Mouse (Mus musculus): ENCODE measurements around the gene Aaas. TPM values are rescaled to one million over a fixed set of nuclear protein-coding genes. Genes with fewer than 3 reads are reported as not detected.

Gene Aaas
- polyA plus RNA-seq, 1 experiment from 2014 or later: 37.4 TPM

- Histone ChIP-seq H3K9ac (peak overlapping the region; percentile 57), H3K4me2 (peak overlapping the region; percentile 98)
These were observed 26.0 kb upstream of the Aaas start for GRCm38 (mm10) chr15:102376453-102377162.

GRCm38 (mm10) chr15:102370727-102371126 lies 20.2 kb upstream of the Aaas start:
- Histone ChIP-seq H3K4me1 (peaks cover 15% of the 10 kb centered on the region), H3K27ac (no peak overlapping the region), H3K4me3 (no peak overlapping the region), H3K9me3 (no peaks in the 10 kb centered on the region), H3K9ac (no peak overlapping the region), H3K27me3 (replicated peaks) (peaks cover 24% of the 10 kb centered on the region; the same call in 1 of the 2 replicates), H3K4me2 (no peak overlapping the region), H3K36me3 (replicated peaks) (no peaks in the 10 kb centered on the region)
- WGBS: 19% methylated on average over 10 of the region's 10 CpGs
- ATAC-seq (replicated peaks): no peak

More at GRCm38 (mm10) chr15:102376453-102377162, 26.0 kb upstream of the Aaas start:
- Histone ChIP-seq H3K27ac (0 out of 2 replicates have a peak overlapping the region, but pooled peaks have one; percentile 52), H3K36me3 (replicated peaks) (no peaks in the 10 kb centered on the region), H3K27me3 (replicated peaks) (peaks cover 7% of the 10 kb centered on the region; the same call in 1 of the 2 replicates), H3K9me3 (no peaks in the 10 kb centered on the region), H3K4me3 (peak overlapping the region; percentile 58), H3K4me1 (peaks cover 16% of the 10 kb centered on the region)
- ATAC-seq (replicated peaks): peak; percentile 76
- WGBS: under 1% methylated on average over 34 of the region's 43 CpGs

GRCm38 (mm10) chr15:102369972-102370371 lies 19.4 kb upstream of the Aaas start:
- Histone ChIP-seq H3K27me3 (replicated peaks) (peaks cover 18% of the 10 kb centered on the region; the same call in 1 of the 2 replicates), H3K4me2 (no peak overlapping the region), H3K4me1 (peaks cover 15% of the 10 kb centered on the region), H3K4me3 (no peak overlapping the region), H3K36me3 (replicated peaks) (no peaks in the 10 kb centered on the region), H3K9me3 (no peaks in the 10 kb centered on the region), H3K27ac (no peak overlapping the region), H3K9ac (no peak overlapping the region)
- ATAC-seq (replicated peaks): no peak
- WGBS: 13% methylated on average over 13 of the region's 13 CpGs

GRCm38 (mm10) chr15:102366733-102367344 lies 16.3 kb upstream of the Aaas start, which contains the start of gene Sp7:
Sp7 (minus strand) TSS chr15:102367182.
- no peak within 1 kb of the TSS for H3K27ac ChIP-seq
- no peak for ATAC-seq (replicated peaks)
- 6% methylated on average over 15 of the region's 15 CpGs for WGBS

GRCm38 (mm10) chr15:102366238-102366637 lies 15.7 kb upstream of the Aaas start:
- WGBS: 5% methylated on average over 7 of the region's 7 CpGs
- Histone ChIP-seq H3K36me3 (replicated peaks) (no peaks in the 10 kb centered on the region), H3K27me3 (replicated peaks) (peaks cover 21% of the 10 kb centered on the region), H3K4me2 (peak overlapping the region; percentile 52), H3K9me3 (no peaks in the 10 kb centered on the region), H3K4me1 (peaks cover 15% of the 10 kb centered on the region), H3K27ac (no peak overlapping the region), H3K9ac (no peak overlapping the region), H3K4me3 (peak overlapping the region; percentile 27; the same call in 1 of the 2 replicates)
- no peak for ATAC-seq (replicated peaks)

More at GRCm38 (mm10) chr15:102366733-102367344, 16.3 kb upstream of the Aaas start, which contains the start of gene Sp7:
- Histone ChIP-seq H3K4me2 (peak within 1 kb of the TSS; percentile 52), H3K4me3 (peak within 1 kb of the TSS; percentile 27), H3K4me1 (peaks cover 15% of the 10 kb centered on the region), H3K36me3 (replicated peaks) (no peaks in the 10 kb centered on the region), H3K9ac (0 out of 2 replicates have a peak within 1 kb of the TSS, but pooled peaks have one; percentile 25), H3K27me3 (replicated peaks) (peaks cover 24% of the 10 kb centered on the region), H3K9me3 (no peaks in the 10 kb centered on the region)

- H3K4me1 ChIP-seq: peaks cover 11% of the 10 kb centered on the region
- H3K27ac ChIP-seq: no peak overlapping the region
- H3K4me2 ChIP-seq: no peak overlapping the region
- ATAC-seq (replicated peaks): no peak
- no peaks in the 10 kb centered on the region for H3K36me3 ChIP-seq (replicated peaks)
- WGBS: 98% methylated on average over 1 of the region's 1 CpGs
- no peaks in the 10 kb centered on the region for H3K9me3 ChIP-seq
- H3K27me3 ChIP-seq (replicated peaks): peaks cover 7% of the 10 kb centered on the region
- no peak overlapping the region for H3K9ac ChIP-seq
- no peak overlapping the region for H3K4me3 ChIP-seq
These were observed 14.1 kb upstream of the Aaas start for GRCm38 (mm10) chr15:102364678-102365077.

- no peaks in the 10 kb centered on the region for H3K36me3 ChIP-seq (replicated peaks)
- peaks cover 25% of the 10 kb centered on the region for H3K27me3 ChIP-seq (replicated peaks)
- H3K4me2 ChIP-seq: 0 out of 2 replicates have a peak overlapping the region, but pooled peaks have one; percentile 11
- H3K27ac ChIP-seq: no peak overlapping the region
- no peak overlapping the region for H3K4me3 ChIP-seq
- H3K9me3 ChIP-seq: no peaks in the 10 kb centered on the region
- H3K4me1 ChIP-seq: peaks cover 20% of the 10 kb centered on the region
- H3K9ac ChIP-seq: no peak overlapping the region
- ATAC-seq (replicated peaks): no peak
- 9% methylated on average over 14 of the region's 14 CpGs for WGBS
These were observed 12.1 kb upstream of the Aaas start for GRCm38 (mm10) chr15:102362648-102363047.

- H3K4me2 ChIP-seq: no peak overlapping the region
- no peak overlapping the region for H3K9ac ChIP-seq
- WGBS: 30% methylated on average over 5 of the region's 5 CpGs
- peaks cover 44% of the 10 kb centered on the region for H3K27me3 ChIP-seq (replicated peaks)
- ATAC-seq (replicated peaks): no peak; the same call in 1 of the 2 replicates
- no peaks in the 10 kb centered on the region for H3K9me3 ChIP-seq
- no peaks in the 10 kb centered on the region for H3K36me3 ChIP-seq (replicated peaks)
- peaks cover 25% of the 10 kb centered on the region for H3K4me1 ChIP-seq
- no peak overlapping the region for H3K4me3 ChIP-seq
- H3K27ac ChIP-seq: no peak overlapping the region
These were observed 8.3 kb upstream of the Aaas start for GRCm38 (mm10) chr15:102358834-102359233.

- no peak for ATAC-seq (replicated peaks)
- Histone ChIP-seq H3K4me3 (peak overlapping the region; percentile 23), H3K27ac (no peak overlapping the region), H3K36me3 (replicated peaks) (no peaks in the 10 kb centered on the region), H3K4me1 (peaks cover 25% of the 10 kb centered on the region), H3K9ac (no peak overlapping the region; the same call in 1 of the 2 replicates), H3K9me3 (no peaks in the 10 kb centered on the region), H3K4me2 (peak overlapping the region; percentile 41), H3K27me3 (replicated peaks) (peaks cover 41% of the 10 kb centered on the region)
- 4% methylated on average over 25 of the region's 25 CpGs for whole genome bisulfite sequencing
These were observed 7.6 kb upstream of the Aaas start for GRCm38 (mm10) chr15:102358126-102358525.

GRCm38 (mm10) chr15:102356501-102357325 lies 6.1 kb upstream of the Aaas start:
- peaks cover 25% of the 10 kb centered on the region for H3K4me1 ChIP-seq
- H3K4me2 ChIP-seq: peak overlapping the region; percentile 99; the same call in 1 of the 2 replicates
- H3K9me3 ChIP-seq: no peaks in the 10 kb centered on the region
- WGBS: 27% methylated on average over 16 of the region's 16 CpGs
- H3K27me3 ChIP-seq (replicated peaks): peaks cover 38% of the 10 kb centered on the region
- no peak for ATAC-seq (replicated peaks)
- no peak overlapping the region for H3K27ac ChIP-seq
- no peak overlapping the region for H3K9ac ChIP-seq
- no peak overlapping the region for H3K4me3 ChIP-seq
- H3K36me3 ChIP-seq (replicated peaks): no peaks in the 10 kb centered on the region

- peak overlapping the region; percentile 68 for H3K27ac ChIP-seq
- peaks cover 38% of the 10 kb centered on the region for H3K27me3 ChIP-seq (replicated peaks)
- peak overlapping the region; percentile 49 for H3K4me3 ChIP-seq
- H3K36me3 ChIP-seq (replicated peaks): no peaks in the 10 kb centered on the region
- H3K9ac ChIP-seq: peak overlapping the region; percentile 58
- WGBS: 1% methylated on average over 38 of the region's 38 CpGs
- ATAC-seq (replicated peaks): peak; percentile 21
- no peaks in the 10 kb centered on the region for H3K9me3 ChIP-seq
- peak overlapping the region; percentile 99 for H3K4me2 ChIP-seq
- H3K4me1 ChIP-seq: peaks cover 28% of the 10 kb centered on the region
These were observed 5.4 kb upstream of the Aaas start for GRCm38 (mm10) chr15:102355871-102356441.

Measured in midbrain, embryonic 15.5 days (tissue).